Mouse (Mus musculus) urinary bladder, adult 18-20 months (tissue): ENCODE results near the gene BC024063.
"Not testable (repeated sequence)": the region's sequence is repeated elsewhere in the genome, so short reads cannot be mapped to it uniquely, and the experiment has no call there.

Experiments
- DNase-seq, 2 experiments: peaks; one replicate each; pipeline ENCODE4 v3.0.0; 2022; ENCODE audit warnings: low spot score in 2 of 2, mixed read lengths in 2 of 2

The BC024063 gene

DNA sequence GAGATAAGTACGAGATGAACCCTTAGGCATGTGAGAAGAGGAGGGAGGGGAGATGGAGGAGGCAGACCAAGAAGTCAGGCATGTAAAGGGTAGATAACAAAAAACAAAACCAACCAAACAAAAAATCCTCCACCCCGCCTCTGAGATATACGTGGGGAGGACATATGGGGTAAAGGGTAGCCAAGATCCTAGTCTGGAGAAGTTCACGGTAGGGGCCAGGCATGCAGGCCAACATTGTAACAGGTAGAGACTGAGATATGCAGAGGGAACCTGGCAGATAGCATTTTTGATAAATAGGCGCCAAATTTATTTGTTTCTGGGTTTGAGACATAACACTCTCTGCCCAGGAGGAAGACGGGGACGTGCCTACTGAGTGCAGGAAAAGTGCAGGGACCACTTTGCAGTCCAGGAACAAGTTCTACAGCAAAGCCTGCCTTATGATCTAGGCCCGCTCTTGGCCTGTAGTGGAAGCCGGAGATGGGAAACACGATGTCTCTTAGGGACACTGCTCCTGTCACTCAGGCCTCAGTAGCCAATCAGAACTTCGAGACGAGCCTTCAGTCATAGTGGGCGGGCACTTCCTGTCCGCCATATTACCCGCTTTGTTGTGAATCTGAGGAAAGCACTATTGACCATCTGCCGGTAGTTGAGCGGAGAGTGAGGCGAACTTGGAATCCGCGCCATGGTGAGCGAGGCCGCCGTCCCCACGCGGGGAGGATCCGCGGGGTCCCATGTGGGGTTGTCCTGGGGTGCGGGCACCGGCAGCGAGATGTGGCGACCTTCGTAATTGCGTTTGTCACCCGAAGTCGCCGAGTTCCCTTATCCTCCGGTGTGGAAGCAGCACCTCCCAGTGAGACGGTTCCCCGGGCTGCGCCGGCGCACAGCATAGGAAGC, at the start of gene BC024063:
TSS of gene BC024063 (plus strand) at position 626 of the 894 bp plus-strand sequence.
- peak; percentile 27 to 48 for DNase-seq

DNA sequence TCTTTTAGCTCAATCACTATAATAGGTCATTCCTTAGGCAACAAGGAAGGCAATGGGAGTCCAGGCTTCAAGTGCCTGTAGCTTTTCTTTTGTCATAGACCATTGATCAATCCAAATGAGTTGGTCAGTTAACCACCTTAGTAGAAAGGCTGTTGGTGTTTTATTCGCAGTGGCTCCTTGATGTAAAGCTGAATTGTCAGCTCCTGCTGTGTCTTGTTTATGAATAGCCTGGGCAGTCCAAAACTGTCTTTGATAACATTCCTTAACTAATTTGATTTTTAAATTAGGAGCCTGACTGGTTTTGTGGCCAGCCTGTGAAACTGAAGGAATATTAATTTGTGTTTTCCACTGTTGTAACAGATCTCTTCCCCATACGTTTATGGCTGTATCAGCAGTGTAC, 41.0 kb upstream of the BC024063 start:
- DNase-seq: no peak

DNA sequence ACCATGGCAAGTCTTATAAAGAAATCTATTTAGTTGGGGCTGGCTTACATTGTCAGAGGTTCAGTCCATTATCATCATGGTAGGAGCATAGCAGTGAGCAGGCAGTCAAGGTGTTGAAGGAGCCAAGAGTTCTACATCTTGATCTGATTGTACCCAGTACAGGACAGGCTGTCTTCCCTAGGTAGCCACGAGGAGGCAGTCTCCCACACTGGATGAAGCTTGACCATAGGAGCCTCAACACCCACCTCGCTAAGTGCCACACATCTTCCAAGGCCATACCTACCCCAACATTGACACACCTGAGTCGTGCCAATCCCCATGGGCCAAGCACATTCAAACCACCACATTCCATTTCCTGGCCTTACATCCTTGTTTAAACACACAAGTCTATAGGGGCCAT, 36.5 kb upstream of the BC024063 start:
- DNase-seq: no peak

DNA sequence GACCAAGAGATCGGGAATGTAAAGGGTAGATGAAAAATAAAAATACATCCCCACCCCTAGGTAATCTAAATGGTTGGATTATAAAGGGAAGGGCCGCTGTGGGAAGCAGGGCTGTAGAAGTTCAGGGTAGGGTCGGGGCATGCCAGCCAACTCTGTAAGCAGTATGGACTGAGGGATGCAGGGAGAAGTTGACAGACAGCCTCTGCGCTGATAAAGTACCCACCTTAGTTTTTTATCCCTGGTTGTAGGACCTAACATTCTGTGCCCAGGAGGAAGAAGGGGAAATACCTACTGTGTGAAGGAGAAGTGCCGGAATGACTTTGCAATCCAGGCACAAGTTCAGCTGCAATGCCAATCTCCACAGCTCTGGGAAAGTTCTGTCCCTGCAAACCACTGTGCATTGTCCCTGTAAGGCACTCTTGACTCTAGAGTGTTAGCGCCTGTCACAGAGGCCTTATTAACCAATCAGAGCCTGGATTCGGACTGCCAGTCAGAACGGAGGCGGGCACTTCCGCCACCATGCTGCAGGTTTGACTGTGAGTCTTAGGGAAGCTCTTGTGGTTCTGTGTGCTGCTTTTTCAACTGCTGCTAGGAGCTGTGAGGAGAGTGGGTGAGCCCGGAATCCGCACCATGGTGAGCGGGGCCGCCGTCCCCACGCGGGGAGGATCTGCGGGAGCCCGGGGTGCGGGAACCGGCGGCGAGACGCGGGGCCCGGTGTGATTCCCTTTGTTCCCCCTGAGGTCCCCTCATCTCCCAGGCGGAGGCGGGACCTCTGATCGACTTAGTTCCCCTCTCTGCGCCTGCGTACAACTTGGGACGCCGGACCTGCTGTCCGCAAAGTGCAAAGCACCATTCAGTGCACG, 35.3 kb upstream of the BC024063 start, which contains the start of gene Zfp873:
TSS of gene Zfp873 (plus strand) at position 527 of the 863 bp plus-strand sequence.
- DNase-seq: peak; percentile 86 to 91

DNA sequence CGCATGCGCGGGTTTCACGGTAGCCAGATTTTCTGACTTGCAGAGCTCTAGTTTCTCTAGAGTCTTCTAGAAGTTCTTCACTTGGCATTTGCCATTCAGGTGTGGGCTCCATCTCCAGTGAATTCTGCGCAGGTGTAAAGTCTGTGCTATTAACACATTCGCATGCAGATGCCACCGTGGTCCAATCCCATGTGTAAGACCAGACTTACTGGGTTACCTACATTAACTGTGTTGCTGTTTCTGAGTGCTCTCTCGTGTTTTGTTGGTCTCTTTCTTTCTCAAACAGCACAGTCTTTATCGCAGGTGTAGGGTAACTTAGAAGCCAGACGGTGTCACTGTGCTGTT, 34.7 kb upstream of the BC024063 start:
- not testable (repeated sequence) for DNase-seq

DNA sequence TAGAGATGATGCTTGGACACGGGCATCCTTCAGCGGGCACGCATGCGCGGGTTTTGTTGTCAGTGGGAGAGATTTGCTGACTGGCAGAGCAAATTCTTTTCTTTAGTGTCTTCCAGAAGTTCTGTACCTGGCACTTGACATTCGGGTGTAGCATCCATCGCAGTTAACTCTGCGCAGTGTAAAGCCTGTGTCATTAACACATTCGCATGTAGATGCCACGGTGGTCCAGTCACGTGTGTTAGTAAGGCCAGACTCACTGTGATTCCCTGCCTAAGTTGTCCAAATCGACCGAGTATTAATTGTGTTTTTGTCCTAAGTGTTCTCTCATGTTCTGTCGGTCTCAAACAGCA, 444 bp downstream of the BC024063 start:
- not testable (repeated sequence) for DNase-seq

DNA sequence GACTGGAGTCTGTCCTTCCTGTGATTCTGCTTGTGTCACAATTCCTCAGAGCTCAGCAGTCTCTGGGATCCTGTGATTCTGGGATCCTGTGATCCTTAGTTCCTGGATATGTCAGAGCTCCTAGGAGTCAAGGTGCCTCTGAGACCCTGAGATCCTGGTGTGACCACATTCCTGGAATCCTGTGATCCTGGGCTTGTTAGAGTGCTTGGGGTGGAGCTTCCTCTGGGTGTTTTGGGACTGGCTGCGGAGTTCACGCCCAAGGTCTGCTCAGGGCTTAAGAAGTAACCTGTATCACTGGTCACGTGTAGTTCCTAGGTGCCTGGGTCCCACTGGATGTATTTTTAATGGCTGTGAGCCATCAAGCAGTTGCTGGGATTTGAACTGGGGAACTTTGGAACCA, 34.1 kb downstream of the BC024063 start:
- DNase-seq: no peak

DNA sequence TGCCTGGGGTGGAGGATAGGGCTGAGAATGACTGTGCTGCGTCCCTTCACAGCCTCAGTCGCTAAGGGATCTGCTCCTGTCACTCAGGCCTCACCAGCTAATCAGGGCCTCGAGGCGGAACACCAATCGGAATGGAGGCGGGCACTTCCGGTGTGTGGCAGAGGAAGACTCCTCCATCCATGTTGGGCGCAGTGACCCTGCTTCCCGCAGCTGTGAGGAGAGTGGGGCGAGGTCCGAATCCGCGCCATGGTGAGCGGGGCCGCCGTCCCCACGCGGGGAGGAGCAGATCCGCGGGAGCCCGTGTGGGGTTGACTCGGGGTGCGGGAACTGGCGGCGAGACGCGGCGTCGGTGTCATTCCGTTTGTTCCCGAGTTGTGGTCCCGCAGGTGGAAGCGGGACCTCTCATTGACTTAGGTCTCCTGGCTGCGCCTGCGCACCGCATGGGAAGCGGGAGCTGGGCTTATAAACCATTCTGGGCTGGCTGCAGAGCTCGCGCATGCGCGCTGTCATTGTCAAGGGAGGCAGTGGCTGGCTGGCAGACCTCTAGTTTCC, 44.8 kb downstream of the BC024063 start, which contains the start of gene AU041133:
TSS of gene AU041133 (plus strand) at position 164 of the 552 bp plus-strand sequence.
- peak; percentile 76 to 80 for DNase-seq

DNA sequence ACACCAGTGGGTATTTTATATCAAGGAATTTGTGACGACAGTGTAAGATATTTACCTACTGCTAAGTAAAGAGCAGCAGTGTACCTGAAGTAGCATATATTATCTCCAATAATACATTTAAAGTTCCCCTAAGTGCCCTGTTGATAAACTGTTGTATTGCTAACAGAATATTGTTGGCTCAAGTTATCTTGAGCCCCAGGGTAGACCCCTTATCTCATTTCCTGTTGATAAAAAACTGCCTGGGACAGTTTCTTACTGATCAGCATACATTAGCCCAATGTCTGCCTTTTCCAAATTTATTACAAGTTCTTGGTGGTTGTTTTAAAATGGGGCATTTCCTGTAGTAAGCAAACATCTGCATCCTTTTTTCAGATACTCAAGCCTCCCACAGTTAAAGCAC, 62.1 kb downstream of the BC024063 start:
- DNase-seq: no peak

DNA sequence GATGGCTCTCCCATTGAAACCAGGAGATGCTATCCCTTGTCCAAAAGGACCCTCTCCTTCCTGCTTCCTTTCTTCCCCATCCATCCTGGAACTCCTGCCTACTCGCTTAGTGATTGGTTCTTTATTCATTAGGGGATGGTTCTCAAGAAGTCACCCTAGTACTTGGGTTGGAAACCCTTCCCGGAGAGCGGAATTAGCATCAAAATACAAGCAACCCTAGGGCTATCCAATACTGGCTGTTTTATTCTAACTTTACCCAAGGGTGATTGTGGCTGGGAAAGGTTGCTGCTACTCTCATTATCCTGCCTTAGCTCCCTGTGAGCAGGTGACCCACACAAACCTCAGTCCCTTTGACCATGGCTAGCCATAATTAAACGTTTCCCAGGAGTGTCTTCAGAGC, 64.4 kb downstream of the BC024063 start:
- no peak for DNase-seq
